Mouse (Mus musculus): ENCODE results near the gene Nufip2. TPM values are rescaled to one million over a fixed set of nuclear protein-coding genes. Genes with fewer than 3 reads are reported as not detected.
"Not testable (repeated sequence)": the region's sequence is repeated elsewhere in the genome, so short reads cannot be mapped to it uniquely, and the experiment has no call there.

Nufip2 gene
- total and polyA plus RNA-seq, 3 experiments: 24.7 to 56.1 (median 50.5) TPM

DNA sequence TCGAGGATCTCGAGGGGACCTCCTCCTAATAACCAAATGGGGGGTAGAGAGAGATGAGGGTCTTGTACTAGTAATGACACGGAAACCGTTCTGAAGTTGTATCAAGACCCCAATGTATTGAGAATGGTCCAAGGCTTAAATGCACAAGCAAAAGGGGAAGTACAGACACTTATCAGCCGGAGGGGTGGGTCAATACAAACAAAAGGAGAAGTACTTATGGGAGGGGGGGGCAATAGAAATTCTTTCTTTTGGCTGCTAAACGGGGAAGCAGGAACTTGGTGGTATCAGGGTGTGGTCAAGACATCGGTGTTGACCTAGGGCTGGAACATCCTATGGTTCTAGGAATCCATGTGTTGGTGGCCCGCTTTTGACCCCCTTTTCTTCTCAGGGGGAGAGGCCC, 19.2 kb upstream of the Nufip2 start:
- H3K9me3 ChIP-seq (replicated peaks; ENCODE audit: insufficient read depth, low read length); H3K27ac ChIP-seq (ENCODE audit: control insufficient read depth, low read depth, low read length); H3K27me3 ChIP-seq (ENCODE audit: control insufficient read depth in 1 of 2, insufficient read depth in 2 of 2, low read length in 2 of 2); H3K36me3 ChIP-seq (ENCODE audit: control insufficient read depth in 1 of 2, insufficient read depth in 2 of 2, low read length in 2 of 2); H3K9ac ChIP-seq (ENCODE audit: control insufficient read depth, low read depth, low read length, poor library complexity, severe bottlenecking); H3K79me2 ChIP-seq (ENCODE audit: control insufficient read depth, insufficient read depth, low read length, poor library complexity); H3K4me3 ChIP-seq (ENCODE audit: control insufficient read depth in 1 of 2, insufficient read depth in 1 of 2, low read depth in 2 of 2, low read length in 2 of 2); H3K4me1 ChIP-seq (ENCODE audit: control insufficient read depth in 1 of 2, insufficient read depth in 2 of 2, low read length in 2 of 2): not testable (repeated sequence)
- TF ChIP-seq ELF1 (IDR thresholded peaks at IDR 0.05; ENCODE audit: low read depth, low read length) (peak; percentile 44; the same call in 1 of the 2 replicates), EP300 (IDR thresholded peaks at IDR 0.05; ENCODE audit: low read depth in 1 of 2, low read length in 2 of 2) (peak in 1 of 2 experiments; percentile 61; a peak in 2 of 4 replicates), MAZ (IDR thresholded peaks at IDR 0.05; ENCODE audit: low read depth, low read length) (peak; percentile 73; the same call in 1 of the 2 replicates), ETS1 (IDR thresholded peaks at IDR 0.05; ENCODE audit: low read depth, low read length) (0 out of 2 replicates have a peak, but pooled peaks have one; percentile 27)
- DNase-seq (ENCODE audit: low read depth, low spot score): peak; percentile 69

DNA sequence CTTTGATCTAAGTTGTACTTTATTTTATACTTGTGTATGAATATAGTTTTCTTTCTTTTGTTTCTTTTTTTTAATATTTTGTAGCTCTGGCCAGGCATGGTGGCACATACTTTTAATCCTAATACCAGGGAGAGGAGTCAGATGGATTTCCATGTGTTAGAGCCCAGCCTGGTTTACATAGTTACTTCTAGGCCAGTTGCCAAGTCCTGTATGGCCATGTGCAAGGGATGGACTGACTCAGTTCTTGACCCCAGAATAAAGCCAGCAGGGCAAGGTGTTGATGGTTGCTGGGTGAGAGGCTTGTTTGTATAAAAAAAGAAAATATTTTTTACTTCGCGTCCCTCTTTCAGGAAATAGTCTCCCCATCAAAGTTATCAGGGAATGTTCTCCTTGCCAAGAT, 13.2 kb upstream of the Nufip2 start:
- DNase-seq (ENCODE audit: low read depth, low spot score): no peak
- no peaks in the 10 kb centered on the region for H3K27me3 ChIP-seq (ENCODE audit: control insufficient read depth in 1 of 2, insufficient read depth in 2 of 2, low read length in 2 of 2)
- TF ChIP-seq ZNF384 (IDR thresholded peaks at IDR 0.05; ENCODE audit: low read depth, low read length) (no peak), SMC3 (IDR thresholded peaks at IDR 0.05; ENCODE audit: low read depth, low read length) (no peak), MYB (IDR thresholded peaks at IDR 0.05; ENCODE audit: low read depth, low read length) (no peak), USF2 (IDR thresholded peaks at IDR 0.05; ENCODE audit: borderline replicate concordance in 1 of 2, insufficient read depth in 1 of 2, low read depth in 1 of 2, low read length in 2 of 2) (no peak), UBTF (IDR thresholded peaks at IDR 0.05; ENCODE audit: borderline replicate concordance, insufficient read depth, low read depth, low read length) (no peak), MAZ (IDR thresholded peaks at IDR 0.05; ENCODE audit: low read depth, low read length) (no peak), TBP (IDR thresholded peaks at IDR 0.05; ENCODE audit: low read depth, low read length) (no peak), TCF12 (IDR thresholded peaks at IDR 0.05; ENCODE audit: low read depth, low read length) (no peak)
- H3K36me3 ChIP-seq (ENCODE audit: control insufficient read depth in 1 of 2, insufficient read depth in 2 of 2, low read length in 2 of 2): no peaks in the 10 kb centered on the region
- H3K9ac ChIP-seq (ENCODE audit: control insufficient read depth, low read depth, low read length, poor library complexity, severe bottlenecking): no peak overlapping the region
- no peaks in the 10 kb centered on the region for H3K79me2 ChIP-seq (ENCODE audit: control insufficient read depth, insufficient read depth, low read length, poor library complexity)
- no peak overlapping the region for H3K27ac ChIP-seq (ENCODE audit: control insufficient read depth, low read depth, low read length)
- no peak overlapping the region for H3K4me3 ChIP-seq (ENCODE audit: control insufficient read depth in 1 of 2, insufficient read depth in 1 of 2, low read depth in 2 of 2, low read length in 2 of 2)
- H3K4me1 ChIP-seq (ENCODE audit: control insufficient read depth in 1 of 2, insufficient read depth in 2 of 2, low read length in 2 of 2): no peaks in the 10 kb centered on the region
- no peaks in the 10 kb centered on the region for H3K9me3 ChIP-seq (replicated peaks; ENCODE audit: insufficient read depth, low read length)

DNA sequence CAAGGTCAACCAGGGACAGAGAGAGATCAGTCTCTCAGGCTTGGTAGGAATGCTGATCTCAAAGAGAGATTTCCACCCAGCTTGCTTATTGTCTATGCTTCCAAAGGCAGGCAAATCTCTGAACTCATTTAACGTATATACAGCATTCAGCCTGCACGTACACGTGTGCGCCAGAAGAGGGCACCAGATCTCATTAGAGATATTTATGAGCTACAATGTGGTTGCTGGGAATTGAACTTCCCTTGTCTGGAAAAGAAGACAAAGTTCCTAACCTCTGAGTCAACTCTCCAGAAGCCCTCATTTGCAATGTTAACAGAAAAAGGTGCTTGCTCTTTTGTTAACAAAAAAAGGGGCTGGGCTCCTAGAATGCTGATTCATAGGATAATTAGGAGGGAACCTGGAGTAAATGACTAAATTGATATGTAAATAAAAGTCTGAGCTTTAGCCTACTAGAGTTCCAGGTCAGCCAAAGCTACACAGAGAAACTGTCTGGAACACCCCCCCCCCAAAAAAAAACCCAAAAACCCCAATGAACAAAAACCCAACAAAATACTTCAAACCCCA, 12.4 kb upstream of the Nufip2 start:
- Histone ChIP-seq H3K4me3 (ENCODE audit: control insufficient read depth in 1 of 2, insufficient read depth in 1 of 2, low read depth in 2 of 2, low read length in 2 of 2) (no peak overlapping the region), H3K9me3 (replicated peaks; ENCODE audit: insufficient read depth, low read length) (no peaks in the 10 kb centered on the region), H3K9ac (ENCODE audit: control insufficient read depth, low read depth, low read length, poor library complexity, severe bottlenecking) (no peak overlapping the region), H3K36me3 (ENCODE audit: control insufficient read depth in 1 of 2, insufficient read depth in 2 of 2, low read length in 2 of 2) (no peaks in the 10 kb centered on the region), H3K27me3 (ENCODE audit: control insufficient read depth in 1 of 2, insufficient read depth in 2 of 2, low read length in 2 of 2) (no peaks in the 10 kb centered on the region), H3K79me2 (ENCODE audit: control insufficient read depth, insufficient read depth, low read length, poor library complexity) (no peaks in the 10 kb centered on the region), H3K4me1 (ENCODE audit: control insufficient read depth in 1 of 2, insufficient read depth in 2 of 2, low read length in 2 of 2) (no peaks in the 10 kb centered on the region), H3K27ac (ENCODE audit: control insufficient read depth, low read depth, low read length) (no peak overlapping the region)
- peak; percentile 67 for DNase-seq (ENCODE audit: low read depth, low spot score)
- peak; percentile 38 for TF ChIP-seq RAD21 (IDR thresholded peaks at IDR 0.05; ENCODE audit: low read depth, low read length)
- TF ChIP-seq POLR2A (IDR thresholded peaks at IDR 0.05; ENCODE audit: control insufficient read depth in 1 of 2, insufficient read depth in 1 of 2, low read depth in 1 of 2, low read length in 2 of 2, poor library complexity in 1 of 2): no peak
- peak; percentile 62 to 65 (median 63) for TF ChIP-seq CTCF (IDR thresholded peaks at IDR 0.05 in 2 of 3, conservative IDR thresholded peaks at IDR 0.05 in 1 of 3; ENCODE audit: control insufficient read depth in 1 of 3, insufficient read depth in 1 of 3, low read depth in 2 of 3, low read length in 3 of 3, poor library complexity in 1 of 3, severe bottlenecking in 1 of 3)
- no peak for TF ChIP-seq TBP (IDR thresholded peaks at IDR 0.05; ENCODE audit: low read depth, low read length)
- TF ChIP-seq TCF12 (IDR thresholded peaks at IDR 0.05; ENCODE audit: low read depth, low read length): no peak
- TF ChIP-seq JUND (IDR thresholded peaks at IDR 0.05; ENCODE audit: low read depth, low read length): no peak
- no peak for TF ChIP-seq MYB (IDR thresholded peaks at IDR 0.05; ENCODE audit: low read depth, low read length)
- TF ChIP-seq ETS1 (IDR thresholded peaks at IDR 0.05; ENCODE audit: low read depth, low read length): no peak
- no peak for TF ChIP-seq NELFE (IDR thresholded peaks at IDR 0.05; ENCODE audit: low read depth, low read length)
- TF ChIP-seq ZKSCAN1 (IDR thresholded peaks at IDR 0.05; ENCODE audit: low read depth, low read length): no peak
- peak; percentile 61 for TF ChIP-seq SMC3 (IDR thresholded peaks at IDR 0.05; ENCODE audit: low read depth, low read length)
- no peak for TF ChIP-seq GABPA (IDR thresholded peaks at IDR 0.05; ENCODE audit: low read depth, low read length)
- TF ChIP-seq SIN3A (IDR thresholded peaks at IDR 0.05; ENCODE audit: low read length): no peak
- no peak for TF ChIP-seq ELF1 (IDR thresholded peaks at IDR 0.05; ENCODE audit: low read depth, low read length)
- no peak for TF ChIP-seq BHLHE40 (IDR thresholded peaks at IDR 0.05; ENCODE audit: borderline replicate concordance, low read depth, low read length)
- TF ChIP-seq MAZ (IDR thresholded peaks at IDR 0.05; ENCODE audit: low read depth, low read length): no peak
- peak; percentile 22; the same call in 1 of the 2 replicates for TF ChIP-seq ZC3H11A (IDR thresholded peaks at IDR 0.05; ENCODE audit: low read depth, low read length)
- no peak for TF ChIP-seq GATA1 (IDR thresholded peaks at IDR 0.05; ENCODE audit: low read depth, low read length)
